19 mouse cellular contexts compared by ENCODE assay signal in genomic region chr15:80062339-80062738, GRCm38 (mm10). TPM values are rescaled to one million over a fixed set of nuclear protein-coding genes. Genes with fewer than 3 reads are reported as not detected.
"Had no signal": no experiment of that assay in that cellular context is flagged by ENCODE, and none has a peak within 500 bp of the region (broad histone marks: within the 10 kb centered on the region; RNA-seq: fewer than 3 reads in every experiment).

No protein-coding gene starts in this region.

- H3K9ac ChIP-seq: limb, embryonic 13.5 days; liver, embryonic 12.5 days; liver, embryonic 15.5 days; midbrain, embryonic 12.5 days; midbrain, embryonic 15.5 days; neural tube, embryonic 13.5 days had no signal

- H3K9me3 ChIP-seq: limb, embryonic 13.5 days; liver, embryonic 12.5 days; liver, embryonic 15.5 days; midbrain, embryonic 12.5 days; midbrain, embryonic 15.5 days; neural tube, embryonic 13.5 days had no signal

- H3K27ac ChIP-seq: limb, embryonic 13.5 days; liver, embryonic 12.5 days; liver, embryonic 15.5 days; macrophage; midbrain, embryonic 12.5 days; midbrain, embryonic 15.5 days; neural tube, embryonic 13.5 days; stomach, postnatal 0 days had no signal

- H3K4me3 ChIP-seq: limb, embryonic 13.5 days; liver, embryonic 12.5 days; liver, embryonic 15.5 days; midbrain, embryonic 12.5 days; midbrain, embryonic 15.5 days; neural tube, embryonic 13.5 days had no signal

- H3K27me3 ChIP-seq: limb, embryonic 13.5 days; midbrain, embryonic 15.5 days had no signal

- H3K4me2 ChIP-seq: limb, embryonic 13.5 days; liver, embryonic 12.5 days; liver, embryonic 15.5 days; midbrain, embryonic 12.5 days; midbrain, embryonic 15.5 days; neural tube, embryonic 13.5 days had no signal

- H3K4me1 ChIP-seq: liver, embryonic 15.5 days; midbrain, embryonic 12.5 days; midbrain, embryonic 15.5 days had no signal

- ATAC-seq: liver, embryonic 12.5 days; lung, postnatal 0 days; midbrain, embryonic 15.5 days had no signal

- DNase-seq: kidney, adult 9 months; kidney, postnatal 14 days; kidney, postnatal 4 days; left cerebral cortex, postnatal 4 days; liver; lung, adult 18-20 months; thymus, adult 2 months; thymus, postnatal 14 days; thymus, postnatal 4 days had no signal

- H3K36me3 ChIP-seq: limb, embryonic 13.5 days; liver, embryonic 12.5 days; liver, embryonic 15.5 days; midbrain, embryonic 12.5 days; midbrain, embryonic 15.5 days; neural tube, embryonic 13.5 days had no signal

RNA-seq across cellular contexts. Expression of gene Syngr1, which starts 28.8 kb away (rescaled TPM):
- total RNA-seq: neutrophil, adult 5-6 weeks had no signal
